Mouse (Mus musculus) small intestine, adult 2 months (tissue): ENCODE results near the gene Mrln.

ENCODE experiments used
- CTCF ChIP-seq: fragments of 200-500 bp; IDR thresholded peaks from 2 replicates; pipeline ENCODE4 v1.5.1; 2012; ENCODE audit warnings: low read depth, mild to moderate bottlenecking, control low read depth, inconsistent platforms, low read length, moderate library complexity, mixed read lengths; ENCODE audit not compliant: insufficient replicate concordance, insufficient read length; ENCODE audit errors: extremely low read depth
- POLR2A ChIP-seq: fragments of 200-500 bp; IDR thresholded peaks from 2 replicates; pipeline ENCODE4 v1.6.1; 2012; ENCODE audit warnings: low read depth, mild to moderate bottlenecking, control low read depth, inconsistent platforms, low read length, moderate library complexity

DNA sequence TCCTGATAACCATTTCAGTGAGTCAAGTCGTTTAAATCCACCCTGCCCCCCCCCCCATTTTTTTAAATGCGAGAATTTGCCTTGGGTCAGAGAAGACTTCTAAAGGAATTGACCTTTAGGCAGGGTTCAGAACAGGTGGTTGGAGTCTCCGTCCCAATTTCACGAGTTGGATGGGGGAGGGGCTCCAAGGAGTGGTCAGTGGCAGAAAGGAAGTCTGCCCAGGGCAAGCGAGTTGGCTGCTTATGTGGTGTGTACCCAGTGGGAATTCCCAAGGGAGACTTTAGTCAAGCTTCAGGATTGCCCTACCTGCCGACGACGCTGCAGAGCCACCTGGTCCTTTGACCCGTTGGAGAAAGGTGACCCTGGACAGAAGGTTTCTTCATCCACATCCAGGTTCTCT is 10.2 kb upstream of the Mrln start:
- TF ChIP-seq CTCF = no peak
- no peak for TF ChIP-seq POLR2A
